Mouse (Mus musculus): ENCODE data around the gene Kctd12.

GRCm38 (mm10) chr14:103007737-103008136 lies 25.3 kb upstream of the Kctd12 start:
- TF ChIP-seq CTCF (IDR thresholded peaks at IDR 0.05; ENCODE audit: control insufficient read depth, insufficient read depth, insufficient replicate concordance, low read depth, low read length) (no peak), POLR2A (IDR thresholded peaks at IDR 0.05; ENCODE audit: control insufficient read depth, low read depth, low read length) (no peak)
